ENCODE assay signal across 8 mouse cellular contexts in the genomic region with DNA sequence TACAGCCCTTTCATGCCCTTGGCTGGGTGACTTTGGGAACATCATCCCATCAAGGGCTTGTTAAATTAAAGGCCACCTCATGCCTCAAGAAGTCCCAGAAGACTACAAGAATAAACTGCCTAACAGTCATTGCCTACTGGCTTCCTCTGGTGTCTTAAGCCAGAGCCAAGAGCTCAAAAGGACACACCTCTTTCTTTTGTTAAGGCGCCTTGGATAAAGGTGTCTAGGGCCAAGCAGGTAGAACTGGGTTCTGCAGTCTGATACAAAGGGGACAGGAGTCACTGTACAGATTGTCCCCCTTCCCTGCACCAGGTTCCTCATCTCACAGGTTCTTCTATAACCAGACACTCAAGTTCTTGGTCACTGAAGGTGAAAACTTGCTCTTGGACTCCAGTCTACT. TPM values are rescaled to one million over a fixed set of nuclear protein-coding genes. Genes with fewer than 3 reads are reported as not detected.
A peak's percentile ranks its signal among the peaks of the same experiment; 100 is the strongest.
DNase-seq lines count a peak whose midpoint lies in the region; ATAC-seq and TF ChIP-seq lines count a peak whose summit lies in the region.

No protein-coding gene starts in this region.

- H3K27me3 ChIP-seq in heart, embryonic 13.5 days (replicated peaks), result no peaks in the 10 kb centered on the region
- no peaks in the 10 kb centered on the region for H3K27me3 ChIP-seq in testis, adult 2 months (ENCODE audit: control insufficient read depth, insufficient read depth, low read length)
- H3K27me3 ChIP-seq in limb, embryonic 11.5 days (ENCODE audit: control insufficient read depth, insufficient read depth, low read length), result no peaks in the 10 kb centered on the region

- H3K9me3 ChIP-seq in heart, embryonic 13.5 days, result no peaks in the 10 kb centered on the region
- no peaks in the 10 kb centered on the region for H3K9me3 ChIP-seq in limb, embryonic 11.5 days (ENCODE audit: control insufficient read depth, low read length)

- H3K4me2 ChIP-seq in heart, embryonic 13.5 days, result peak overlapping the region; percentile 81
- 0 out of 2 replicates have a peak overlapping the region, but pooled peaks have one; percentile 12 for H3K4me2 ChIP-seq in limb, embryonic 11.5 days (ENCODE audit: low read depth, severe bottlenecking)

- ATAC-seq in heart, embryonic 13.5 days (ENCODE audit: extremely low read depth, insufficient number of reproducible peaks, low FRiP score, low TSS enrichment), result no peak
- no peak for ATAC-seq in limb, embryonic 11.5 days (ENCODE audit: insufficient number of reproducible peaks, low FRiP score, low TSS enrichment, low read depth)

- DNase-seq in heart, postnatal 10 days, result no peak
- DNase-seq in testis, postnatal 10 days (ENCODE audit: low spot score), result no peak
- DNase-seq in limb, embryonic 11.5 days (ENCODE audit: low spot score), result no peak
- no peak for DNase-seq in right cerebral cortex, postnatal 4 days
- DNase-seq in left cerebral cortex, postnatal 36 days (ENCODE audit: low spot score in 2 of 2), result no peak
- DNase-seq in thymus, postnatal 10 days (ENCODE audit: low spot score in 2 of 2), result no peak

- H3K4me1 ChIP-seq in heart, embryonic 13.5 days, result peaks cover 32% of the 10 kb centered on the region
- peaks cover 11% of the 10 kb centered on the region for H3K4me1 ChIP-seq in testis, adult 2 months (ENCODE audit: control insufficient read depth, insufficient read depth, low read length)
- peaks cover 3% of the 10 kb centered on the region for H3K4me1 ChIP-seq in limb, embryonic 11.5 days (ENCODE audit: control insufficient read depth, insufficient read depth, low read length)

- 80% methylated on average over 1 of the region's 1 CpGs for WGBS in heart, embryonic 13.5 days
- WGBS in limb, embryonic 11.5 days, result 100% methylated on average over 1 of the region's 1 CpGs

- no peak for TF ChIP-seq CTCF in testis, adult 2 months (IDR thresholded peaks at IDR 0.05; ENCODE audit: control insufficient read depth, insufficient read depth, insufficient replicate concordance, low read depth, low read length)

- TF ChIP-seq POLR2A in testis, adult 2 months (IDR thresholded peaks at IDR 0.05; ENCODE audit: control insufficient read depth, low read depth, low read length), result no peak

- H3K9ac ChIP-seq in heart, embryonic 13.5 days, result peak overlapping the region; percentile 95
- no peak overlapping the region for H3K9ac ChIP-seq in limb, embryonic 11.5 days (ENCODE audit: low read length)

- peaks cover 56% of the 10 kb centered on the region for H3K36me3 ChIP-seq in heart, embryonic 13.5 days
- no peaks in the 10 kb centered on the region; the same call in 1 of the 2 replicates for H3K36me3 ChIP-seq in testis, adult 2 months (ENCODE audit: control insufficient read depth, insufficient read depth, low read length)
- peaks cover 7% of the 10 kb centered on the region; the same call in 1 of the 2 replicates for H3K36me3 ChIP-seq in limb, embryonic 11.5 days (ENCODE audit: control insufficient read depth, insufficient read depth, low read length)

- intact Hi-C loops in heart, postnatal 10 days (cut with DNase I), result loop anchor here (2.0 to 5.0 kb wide), 2 partner anchors 22 to 50 kb away; a partner anchor contains a TSS
- intact Hi-C loops in left cerebral cortex, postnatal 36 days (cut with DNase I), result no loop called here

- H3K4me3 ChIP-seq in heart, embryonic 13.5 days, result peak overlapping the region; percentile 87
- H3K4me3 ChIP-seq in testis, adult 2 months (ENCODE audit: control insufficient read depth, low read depth, low read length), result peak overlapping the region; percentile 11; the same call in 1 of the 2 replicates
- H3K4me3 ChIP-seq in limb, embryonic 11.5 days (ENCODE audit: low read depth, low read length), result no peak overlapping the region

- peak overlapping the region; percentile 100 for H3K27ac ChIP-seq in heart, embryonic 13.5 days (replicated peaks)
- peak overlapping the region; percentile 100 for H3K27ac ChIP-seq in testis, adult 2 months (ENCODE audit: control insufficient read depth, insufficient read depth, low read depth, low read length)
- H3K27ac ChIP-seq in limb, embryonic 11.5 days (replicated peaks; ENCODE audit: low read depth, low read length), result peak overlapping the region; percentile 36; the same call in 1 of the 2 replicates

RNA-seq across cellular contexts. Expression of a gene that starts 1.4 kb away (rescaled TPM):
- 135 and 149 TPM in 2 replicates for polyA plus RNA-seq in heart, embryonic 13.5 days (2015; fragmentation: Nextera tagmentation; extraction: Ambion mirVana)
- total RNA-seq in heart, postnatal 10 days (2021), result 10 to 100 TPM; 54.2 to 55.2 TPM
- polyA plus RNA-seq in testis, adult 2 months (2012; rRNA removed), result 18.2 and 19.3 TPM in 2 replicates
- 145 and 153 TPM in 2 replicates for polyA plus RNA-seq in limb, embryonic 11.5 days (2014; fragmentation: Nextera tagmentation; extraction: Ambion mirVana)
- total RNA-seq in left cerebral cortex, postnatal 36 days (2021), result 10 to 100 TPM; 17.9 to 18.0 TPM

RNA-seq across cellular contexts. Expression of a gene that starts 8.1 kb away (rescaled TPM):
- polyA plus RNA-seq in heart, embryonic 13.5 days (2015; fragmentation: Nextera tagmentation; extraction: Ambion mirVana), result 196 and 199 TPM in 2 replicates
- 10 to 100 TPM; 54.1 to 57.9 TPM for total RNA-seq in heart, postnatal 10 days (2021)
- 107 TPM in 2 replicates for polyA plus RNA-seq in testis, adult 2 months (2012; rRNA removed)
- polyA plus RNA-seq in limb, embryonic 11.5 days (2014; fragmentation: Nextera tagmentation; extraction: Ambion mirVana), result 507 and 525 TPM in 2 replicates
- 10 to 100 TPM; 53.2 to 62.5 TPM for total RNA-seq in left cerebral cortex, postnatal 36 days (2021)

RNA-seq across cellular contexts. Expression of a gene that starts 16.8 kb away (rescaled TPM):
- 33.4 and 34.4 TPM in 2 replicates for polyA plus RNA-seq in heart, embryonic 13.5 days (2015; fragmentation: Nextera tagmentation; extraction: Ambion mirVana)
- 10 to 100 TPM; 21.1 to 25.2 TPM for total RNA-seq in heart, postnatal 10 days (2021)
- polyA plus RNA-seq in testis, adult 2 months (2012; rRNA removed), result 6.5 and 6.7 TPM in 2 replicates
- polyA plus RNA-seq in limb, embryonic 11.5 days (2014; fragmentation: Nextera tagmentation; extraction: Ambion mirVana), result 52.3 and 55.8 TPM in 2 replicates
- 10 to 100 TPM; 12.3 to 15.8 TPM for total RNA-seq in left cerebral cortex, postnatal 36 days (2021)

RNA-seq across cellular contexts. Expression of a gene that starts 18.9 kb away (rescaled TPM):
- polyA plus RNA-seq in heart, embryonic 13.5 days (2015; fragmentation: Nextera tagmentation; extraction: Ambion mirVana), result 20.0 and 21.1 TPM in 2 replicates
- total RNA-seq in heart, postnatal 10 days (2021), result 10 to 100 TPM; 22.4 to 22.8 TPM
- polyA plus RNA-seq in testis, adult 2 months (2012; rRNA removed), result 19.2 and 19.4 TPM in 2 replicates
- 26.4 and 26.6 TPM in 2 replicates for polyA plus RNA-seq in limb, embryonic 11.5 days (2014; fragmentation: Nextera tagmentation; extraction: Ambion mirVana)
- 10 to 100 TPM; 52.5 to 55.5 TPM for total RNA-seq in left cerebral cortex, postnatal 36 days (2021)

RNA-seq across cellular contexts. Expression of a gene that starts 22.5 kb away (rescaled TPM):
- polyA plus RNA-seq in heart, embryonic 13.5 days (2015; fragmentation: Nextera tagmentation; extraction: Ambion mirVana), result 7.1 TPM in 2 replicates
- total RNA-seq in heart, postnatal 10 days (2021), result 10 to 100 TPM; 14.2 to 17.6 TPM
- polyA plus RNA-seq in testis, adult 2 months (2012; rRNA removed), result 16.4 and 20.7 TPM in 2 replicates
- 6.5 and 7.6 TPM in 2 replicates for polyA plus RNA-seq in limb, embryonic 11.5 days (2014; fragmentation: Nextera tagmentation; extraction: Ambion mirVana)
- total RNA-seq in left cerebral cortex, postnatal 36 days (2021), result 100 to 1,000 TPM; 213 to 219 TPM

Comparison
In these comparisons a context has a peak if more than half of its experiments do, and no peak if none do; other contexts are left out.
1. H3K27ac ChIP-seq: peak in every context shown above with its lines; median percentile 100 in heart, embryonic 13.5 days; 100 in testis, adult 2 months; 36 in limb, embryonic 11.5 days.